Mouse (Mus musculus) erythroblast, embryonic 14.5 days (primary cell): ENCODE measurements around the gene Mrtfa. TPM values are rescaled to one million over a fixed set of nuclear protein-coding genes. Genes with fewer than 3 reads are reported as not detected.

Experiments used
- H3K27me3 ChIP-seq: 2 replicates; pipeline ENCODE4 v1.6.1; 2012; ENCODE audit warnings: inconsistent platforms; ENCODE audit not compliant: control insufficient read depth
- H3K36me3 ChIP-seq: 2 replicates; pipeline ENCODE4 v1.6.1; 2012; ENCODE audit warnings: mild to moderate bottlenecking, inconsistent platforms; ENCODE audit not compliant: control insufficient read depth
- H3K4me1 ChIP-seq: 2 replicates; pipeline ENCODE4 v1.6.1; 2012; ENCODE audit warnings: inconsistent platforms; ENCODE audit not compliant: control insufficient read depth
- H3K4me3 ChIP-seq: replicated peaks from 2 replicates; pipeline ENCODE3; 2012; ENCODE audit warnings: moderate library complexity, mild to moderate bottlenecking, inconsistent platforms
- H3K9me3 ChIP-seq: 2 replicates; pipeline ENCODE4 v1.6.1; 2012; ENCODE audit warnings: low read length, inconsistent platforms, mixed read lengths; ENCODE audit not compliant: control insufficient read depth
- GATA1 ChIP-seq: IDR thresholded peaks from 2 replicates; pipeline ENCODE4 v1.6.1; 2012; ENCODE audit warnings: low read length, inconsistent platforms, mixed read lengths
- TAL1 ChIP-seq: IDR thresholded peaks from 3 replicates; pipeline ENCODE4 v1.6.1; 2012; ENCODE audit warnings: low read length, inconsistent platforms, mixed read lengths
- polyA plus RNA-seq: library from polyadenylated mRNA; stranded (reverse); fragments of >175 nt; gene quantifications from 2 replicates; pipeline ENCODE4 v1.2.3, GENCODE M21; 2012

Gene Mrtfa
- polyA plus RNA-seq, 1 experiment, result 0.47 TPM

- Histone ChIP-seq H3K4me3 (no peak overlapping the region), H3K9me3 (peaks cover 10% of the 10 kb centered on the region; the same call in 1 of the 2 replicates), H3K27me3 (no peaks in the 10 kb centered on the region), H3K4me1 (peaks cover 3% of the 10 kb centered on the region), H3K36me3 (no peaks in the 10 kb centered on the region)
- TF ChIP-seq TAL1 (no peak), GATA1 (no peak)
Measured at GRCm38 (mm10) chr15:81202462-81202861, 11.9 kb upstream of the Mrtfa start.

- TF ChIP-seq TAL1 (no peak), GATA1 (no peak)
Measured at GRCm38 (mm10) chr15:81199372-81199959, 8.9 kb upstream of the Mrtfa start.

DNA sequence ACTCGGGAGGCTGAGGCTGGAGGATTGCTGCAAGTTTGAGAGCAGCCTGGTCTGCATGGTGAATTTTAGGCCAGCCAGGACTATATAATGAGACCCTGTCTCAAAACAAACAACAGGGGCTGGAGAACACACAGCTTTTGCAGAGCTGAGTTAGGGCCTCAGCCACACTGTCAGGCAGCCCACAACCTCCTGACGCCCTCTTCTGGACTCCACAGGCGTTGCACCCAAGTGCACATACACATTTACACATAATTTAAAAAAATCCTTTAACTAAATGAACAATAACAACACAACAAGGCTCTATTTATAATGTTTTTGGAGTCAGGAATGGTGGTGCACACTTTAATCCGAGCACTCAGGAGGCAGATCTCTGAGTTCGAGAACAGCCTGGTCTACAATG lies 7.9 kb upstream of the Mrtfa start:
- Histone ChIP-seq H3K27me3 (no peaks in the 10 kb centered on the region), H3K4me3 (no peak overlapping the region), H3K36me3 (no peaks in the 10 kb centered on the region), H3K9me3 (0 out of 2 replicates have a peak, but pooled peaks cover 3% of the 10 kb centered on the region), H3K4me1 (peaks cover 7% of the 10 kb centered on the region)
- no peak for TF ChIP-seq TAL1
- TF ChIP-seq GATA1, result no peak

More at GRCm38 (mm10) chr15:81199372-81199959, 8.9 kb upstream of the Mrtfa start:
- Histone ChIP-seq H3K36me3 (no peaks in the 10 kb centered on the region), H3K9me3 (peaks cover 5% of the 10 kb centered on the region; the same call in 1 of the 2 replicates), H3K4me3 (no peak overlapping the region), H3K27me3 (no peaks in the 10 kb centered on the region), H3K4me1 (peaks cover 7% of the 10 kb centered on the region)

DNA sequence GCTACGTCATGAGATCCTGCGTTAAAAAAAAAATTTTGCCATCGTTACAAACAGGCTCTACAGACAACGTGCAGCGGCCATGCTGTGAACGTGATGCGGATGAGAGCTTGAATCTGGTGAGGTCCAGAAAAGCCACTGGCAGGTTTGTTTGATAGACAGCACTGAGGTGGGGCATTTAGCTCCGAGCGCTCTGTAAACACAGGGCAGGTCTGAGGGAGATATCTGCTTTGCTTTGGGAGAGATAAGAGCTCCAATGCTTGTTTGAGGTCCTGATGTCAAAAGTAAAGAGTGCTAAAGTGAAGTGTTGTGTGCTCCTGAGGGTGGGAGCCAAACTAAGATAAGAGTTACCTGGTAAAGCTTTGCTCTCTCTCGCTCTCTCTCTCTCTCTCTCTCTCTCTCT lies 6.6 kb upstream of the Mrtfa start:
- Histone ChIP-seq H3K27me3 (no peaks in the 10 kb centered on the region), H3K4me1 (peaks cover 7% of the 10 kb centered on the region), H3K9me3 (0 out of 2 replicates have a peak, but pooled peaks cover 3% of the 10 kb centered on the region), H3K36me3 (no peaks in the 10 kb centered on the region), H3K4me3 (no peak overlapping the region)
- TF ChIP-seq GATA1, result no peak
- TF ChIP-seq TAL1, result no peak

DNA sequence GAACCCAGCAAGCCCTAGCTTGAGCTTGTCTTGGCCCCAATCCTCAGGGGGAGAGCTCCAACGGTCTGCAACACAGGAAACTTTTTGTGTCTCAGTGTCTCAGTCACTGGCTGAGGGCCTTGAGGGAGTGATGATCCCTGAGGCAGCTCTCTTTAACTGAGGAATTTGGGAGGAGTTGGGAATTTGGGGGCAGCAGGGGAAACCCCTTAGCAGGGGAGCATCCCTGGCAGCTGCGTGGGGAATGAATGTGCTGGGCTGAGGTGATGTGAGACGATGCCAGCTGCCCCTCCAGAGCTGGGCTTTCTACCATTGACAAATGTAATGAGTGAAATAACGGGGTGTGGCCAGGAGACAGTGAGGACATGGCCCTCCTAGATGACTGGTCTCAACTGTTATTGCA lies 4.9 kb upstream of the Mrtfa start:
- Histone ChIP-seq H3K9me3 (0 out of 2 replicates have a peak, but pooled peaks cover 3% of the 10 kb centered on the region), H3K36me3 (no peaks in the 10 kb centered on the region), H3K4me1 (peaks cover 15% of the 10 kb centered on the region), H3K4me3 (no peak overlapping the region), H3K27me3 (no peaks in the 10 kb centered on the region)
- TF ChIP-seq GATA1 (no peak), TAL1 (no peak)

DNA sequence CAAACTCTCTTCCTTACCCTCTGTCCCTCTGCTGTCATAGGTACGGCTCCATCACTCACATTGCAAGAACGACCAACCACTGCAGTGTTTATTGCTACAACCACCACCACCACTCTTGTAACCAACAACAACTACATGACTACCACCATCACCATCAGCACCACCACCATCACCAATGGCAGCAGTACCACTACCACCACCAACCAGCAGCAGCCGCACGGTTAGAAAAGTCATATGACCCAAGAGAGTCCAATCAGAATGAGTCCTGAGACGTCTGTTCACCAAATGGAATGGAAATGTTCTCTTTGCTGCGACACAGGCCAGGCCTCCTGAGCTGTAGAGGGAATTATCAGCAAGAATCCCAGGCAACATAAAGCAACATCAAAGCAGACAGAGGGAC lies 4.2 kb upstream of the Mrtfa start:
- peaks cover 21% of the 10 kb centered on the region for H3K4me1 ChIP-seq

DNA sequence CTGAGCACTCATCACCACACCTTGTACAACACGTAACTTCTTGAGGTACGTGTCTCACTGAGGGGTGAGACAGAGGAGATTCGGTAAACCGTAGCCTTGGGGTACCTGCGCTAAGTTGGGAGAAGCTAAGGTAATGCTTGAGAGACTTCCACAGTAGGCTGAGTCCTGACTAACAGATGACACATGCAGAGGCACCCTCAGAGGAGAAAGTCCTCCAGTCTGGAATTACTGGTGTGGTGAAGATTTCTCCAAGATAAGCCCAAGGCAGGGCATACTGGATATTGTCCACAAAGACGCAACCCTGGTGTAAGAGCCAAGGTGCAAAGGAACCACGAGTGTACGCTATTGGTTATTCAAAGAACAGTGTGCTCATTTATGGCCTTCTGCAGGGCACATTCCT lies 2.3 kb upstream of the Mrtfa start:
- no peak for TF ChIP-seq TAL1
- TF ChIP-seq GATA1, result no peak
- Histone ChIP-seq H3K36me3 (no peaks in the 10 kb centered on the region), H3K9me3 (no peaks in the 10 kb centered on the region), H3K4me3 (no peak overlapping the region), H3K4me1 (peaks cover 22% of the 10 kb centered on the region), H3K27me3 (no peaks in the 10 kb centered on the region)

More for the DNA sequence above, 4.2 kb upstream of the Mrtfa start:
- no peak overlapping the region for H3K4me3 ChIP-seq
- H3K9me3 ChIP-seq, result 0 out of 2 replicates have a peak, but pooled peaks cover 3% of the 10 kb centered on the region
- H3K27me3 ChIP-seq, result no peaks in the 10 kb centered on the region
- TF ChIP-seq GATA1 (no peak), TAL1 (no peak)
- no peaks in the 10 kb centered on the region for H3K36me3 ChIP-seq

GRCm38 (mm10) chr15:81192316-81192715 lies 1.8 kb upstream of the Mrtfa start:
- no peak overlapping the region for H3K4me3 ChIP-seq

GRCm38 (mm10) chr15:81191303-81191702 lies 746 bp upstream of the Mrtfa start:
- no peaks in the 10 kb centered on the region for H3K27me3 ChIP-seq

More at GRCm38 (mm10) chr15:81192316-81192715, 1.8 kb upstream of the Mrtfa start:
- no peaks in the 10 kb centered on the region for H3K9me3 ChIP-seq
- no peaks in the 10 kb centered on the region for H3K27me3 ChIP-seq
- no peak for TF ChIP-seq GATA1
- no peak for TF ChIP-seq TAL1
- H3K4me1 ChIP-seq, result peaks cover 22% of the 10 kb centered on the region
- H3K36me3 ChIP-seq, result no peaks in the 10 kb centered on the region

More at GRCm38 (mm10) chr15:81191303-81191702, 746 bp upstream of the Mrtfa start:
- Histone ChIP-seq H3K4me1 (peaks cover 17% of the 10 kb centered on the region), H3K9me3 (no peaks in the 10 kb centered on the region), H3K36me3 (no peaks in the 10 kb centered on the region), H3K4me3 (peak overlapping the region; percentile 83)
- no peak for TF ChIP-seq GATA1
- TF ChIP-seq TAL1, result no peak
